Mouse (Mus musculus) MEL (cell line): ENCODE measurements around the gene Olfr1279. TPM values are rescaled to one million over a fixed set of nuclear protein-coding genes. Genes with fewer than 3 reads are reported as not detected.

Experiments
- DNase-seq: peaks from one replicate; pipeline ENCODE4 v3.0.0; 2011; ENCODE audit warnings: low read depth, low spot score
- H3K27ac ChIP-seq: 2 replicates; pipeline ENCODE4 v1.5.1; 2012; ENCODE audit warnings: low read depth, mild to moderate bottlenecking, control low read depth, low read length, moderate library complexity; ENCODE audit not compliant: control insufficient read depth
- H3K27me3 ChIP-seq, 2 experiments: fragments of 150-350 bp in 1 of 2; sonication (generic) in 1 of 2; 2 replicates each; pipeline ENCODE4 v1.6.1; 2012; ENCODE audit warnings: low read length in 2 of 2, mild to moderate bottlenecking in 2 of 2, improper control_type of control experiment in 1 of 2, moderate library complexity in 1 of 2; ENCODE audit not compliant: insufficient read depth in 2 of 2, control insufficient read depth in 1 of 2
- H3K36me3 ChIP-seq, 2 experiments: 2 replicates each; pipeline ENCODE4 v1.6.1; 2012 to 2014; ENCODE audit warnings: low read length in 2 of 2, improper control_type of control experiment in 1 of 2, inconsistent platforms in 1 of 2, mild to moderate bottlenecking in 1 of 2; ENCODE audit not compliant: insufficient read depth in 2 of 2, control insufficient read depth in 1 of 2
- H3K4me1 ChIP-seq, 2 experiments: fragments of 150-350 bp in 1 of 2; sonication (generic) in 1 of 2; 2 replicates each; pipeline ENCODE4 v1.6.1; 2012; ENCODE audit warnings: low read length in 2 of 2, improper control_type of control experiment in 1 of 2, mild to moderate bottlenecking in 1 of 2; ENCODE audit not compliant: insufficient read depth in 2 of 2, control insufficient read depth in 1 of 2
- H3K4me3 ChIP-seq, 2 experiments: fragments of 150-350 bp in 1 of 2; sonication (generic) in 1 of 2; 2 replicates each; pipeline ENCODE4 v1.5.1; 2012; ENCODE audit warnings: low read depth in 2 of 2, low read length in 2 of 2, mild to moderate bottlenecking in 2 of 2, moderate library complexity in 2 of 2, control low read depth in 1 of 2, improper control_type of control experiment in 1 of 2; ENCODE audit not compliant: control insufficient read depth in 1 of 2, insufficient read depth in 1 of 2
- H3K79me2 ChIP-seq: 2 replicates; pipeline ENCODE4 v1.6.1; 2012; ENCODE audit warnings: mild to moderate bottlenecking, low read length, moderate library complexity; ENCODE audit not compliant: control insufficient read depth, poor library complexity, insufficient read depth
- H3K9ac ChIP-seq: 2 replicates; pipeline ENCODE4 v1.6.1; 2012; ENCODE audit warnings: low read depth, mild to moderate bottlenecking, control low read depth, low read length, moderate library complexity; ENCODE audit not compliant: control insufficient read depth, poor library complexity, severe bottlenecking
- H3K9me3 ChIP-seq: fragments of 150-350 bp; sonication (generic); replicated peaks from 2 replicates; pipeline ENCODE4 v1.6.1; 2012; ENCODE audit warnings: mild to moderate bottlenecking, low read length, improper control_type of control experiment, moderate library complexity; ENCODE audit not compliant: insufficient read depth
- BHLHE40 ChIP-seq: IDR thresholded peaks from 2 replicates; pipeline ENCODE4 v1.6.1; 2012; ENCODE audit warnings: low read depth, mild to moderate bottlenecking, inconsistent platforms, low read length, improper control_type of control experiment, borderline replicate concordance
- CHD1 ChIP-seq: IDR thresholded peaks from 2 replicates; pipeline ENCODE4 v1.6.1; 2012; ENCODE audit warnings: low read depth, mild to moderate bottlenecking, inconsistent platforms, low read length, improper control_type of control experiment
- CHD2 ChIP-seq: IDR thresholded peaks from 2 replicates; pipeline ENCODE4 v1.6.1; 2011; ENCODE audit warnings: low read length, improper control_type of control experiment
- E2F4 ChIP-seq: IDR thresholded peaks from 2 replicates; pipeline ENCODE4 v1.6.1; 2011; ENCODE audit warnings: low read depth, low read length, improper control_type of control experiment, borderline replicate concordance
- EP300 ChIP-seq, 2 experiments: IDR thresholded peaks; 2 replicates each; pipeline ENCODE4 v1.6.1; 2011; ENCODE audit warnings: improper control_type of control experiment in 2 of 2, low read length in 2 of 2, low read depth in 1 of 2, mild to moderate bottlenecking in 1 of 2
- KAT2A ChIP-seq: conservative IDR thresholded peaks from 2 replicates; pipeline ENCODE4 v1.6.1; 2012; ENCODE audit warnings: low read depth, low read length, improper control_type of control experiment, inconsistent platforms
- MAFK ChIP-seq: IDR thresholded peaks from 2 replicates; pipeline ENCODE4 v1.6.1; 2011; ENCODE audit warnings: low read depth, mild to moderate bottlenecking, low read length, improper control_type of control experiment, borderline replicate concordance
- MYC ChIP-seq: IDR thresholded peaks from 2 replicates; pipeline ENCODE4 v1.6.1; 2011; ENCODE audit warnings: low read depth, mild to moderate bottlenecking, low read length, improper control_type of control experiment, moderate library complexity
- NRF1 ChIP-seq: IDR thresholded peaks from 2 replicates; pipeline ENCODE4 v1.6.1; 2014; ENCODE audit warnings: low read depth, mild to moderate bottlenecking, inconsistent platforms, low read length, improper control_type of control experiment, moderate library complexity; ENCODE audit not compliant: poor library complexity, insufficient read depth, severe bottlenecking
- POLR2A ChIP-seq, 2 experiments: IDR thresholded peaks; 2 replicates each; pipeline ENCODE4 v1.6.1; 2011 to 2012; ENCODE audit warnings: low read length in 2 of 2, mild to moderate bottlenecking in 2 of 2, control low read depth in 1 of 2, improper control_type of control experiment in 1 of 2, low read depth in 1 of 2, moderate library complexity in 1 of 2; ENCODE audit not compliant: control insufficient read depth in 1 of 2, insufficient read depth in 1 of 2, poor library complexity in 1 of 2
- POLR2AphosphoS2 ChIP-seq: IDR thresholded peaks from 2 replicates; pipeline ENCODE4 v1.6.1; 2011; ENCODE audit warnings: low read length, improper control_type of control experiment
- POLR2AphosphoS5 ChIP-seq: IDR thresholded peaks from 2 replicates; pipeline ENCODE4 v1.6.1; 2012; ENCODE audit warnings: low read depth, borderline replicate concordance, mild to moderate bottlenecking, inconsistent platforms, low read length, moderate library complexity, mixed read lengths
- ZC3H11A ChIP-seq: IDR thresholded peaks from 2 replicates; pipeline ENCODE4 v1.6.1; 2012; ENCODE audit warnings: low read depth, mild to moderate bottlenecking, inconsistent platforms, low read length, improper control_type of control experiment
- polyA plus RNA-seq, 2 experiments: library from polyadenylated mRNA; stranded (reverse) in 1 of 2; unstranded in 1 of 2; fragments of >175 nt in 1 of 2; fragments of >200 nt in 1 of 2; gene quantifications; 2 replicates each; pipeline versions ENCODE4 v1.2.1 to v1.2.4; 2012; ENCODE audit warnings: low replicate concordance in 2 of 2, low read depth in 1 of 2; ENCODE audit not compliant: insufficient read length in 2 of 2, insufficient read depth in 1 of 2, missing spikeins in 1 of 2
- total RNA-seq: library from RNA; depleted of rRNA; stranded (reverse); fragments of 300-350 nt; gene quantifications from 2 replicates; pipeline ENCODE4 v1.2.3, GENCODE M21; 2012; rRNA removed

The Olfr1279 gene
- total and polyA plus RNA-seq, 3 experiments, result not detected

DNA sequence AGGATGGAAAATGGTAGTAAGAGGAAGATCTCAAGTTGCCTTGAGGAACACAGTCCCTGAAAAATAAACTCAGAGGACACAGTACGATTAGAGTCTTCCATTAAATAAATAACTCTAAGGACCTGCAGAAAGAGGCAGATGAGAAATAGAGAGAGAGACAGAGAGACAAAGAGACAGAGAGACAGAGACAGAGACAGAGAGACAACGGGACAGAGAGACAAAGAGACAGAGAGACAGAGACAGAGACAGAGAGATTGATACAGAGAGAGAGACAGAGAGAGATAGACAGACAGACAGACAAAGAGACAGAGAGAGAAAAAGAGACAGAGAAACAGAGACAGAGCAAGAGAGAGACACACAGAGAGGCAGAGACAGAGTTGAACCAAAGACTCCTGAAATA is 35.5 kb downstream of the Olfr1279 start, which contains the start of gene Olfr1282:
TSS of gene Olfr1282 (minus strand) at position 101 of the 400 bp plus-strand sequence.
- Histone ChIP-seq H3K36me3 (no peaks in the 10 kb centered on the region), H3K4me1 (no peaks in the 10 kb centered on the region), H3K27ac (no peak within 1 kb of the TSS), H3K27me3 (no peaks in the 10 kb centered on the region), H3K9ac (no peak within 1 kb of the TSS), H3K9me3 (no peaks in the 10 kb centered on the region), H3K79me2 (no peaks in the 10 kb centered on the region), H3K4me3 (no peak within 1 kb of the TSS)
- no peak for TF ChIP-seq E2F4
- no peak for TF ChIP-seq CHD1
- no peak for TF ChIP-seq BHLHE40
- TF ChIP-seq MYC, result no peak
- no peak for TF ChIP-seq ZC3H11A
- no peak for TF ChIP-seq POLR2AphosphoS5
- no peak for TF ChIP-seq KAT2A
- no peak for TF ChIP-seq POLR2AphosphoS2
- TF ChIP-seq CHD2, result no peak
- no peak for TF ChIP-seq MAFK
- TF ChIP-seq NRF1, result no peak
- no peak for TF ChIP-seq POLR2A (IDR thresholded peaks at IDR 0.05; ENCODE audit: control insufficient read depth in 1 of 2, insufficient read depth in 1 of 2, low read depth in 1 of 2, low read length in 2 of 2, poor library complexity in 1 of 2)
- TF ChIP-seq EP300 (IDR thresholded peaks at IDR 0.05; ENCODE audit: low read depth in 1 of 2, low read length in 2 of 2), result no peak
- DNase-seq, result no peak

Other genes starting within 250 kb of the Olfr1279 start
- gene Gm13941, start 194.7 kb upstream of the Olfr1279 start, total RNA-seq, result not detected in 2 replicates
- not detected for gene Gm13941, start 194.7 kb upstream of the Olfr1279 start, polyA plus RNA-seq
- gene Gm15130, start 147.7 kb upstream of the Olfr1279 start, total RNA-seq, result not detected in 2 replicates
- not detected for gene Gm15130, start 147.7 kb upstream of the Olfr1279 start, polyA plus RNA-seq
- not detected in 2 replicates for gene 4930430A15Rik, start 71.0 kb upstream of the Olfr1279 start, total RNA-seq
- gene 4930430A15Rik, start 71.0 kb upstream of the Olfr1279 start, polyA plus RNA-seq, result not detected
- not detected in 2 replicates for gene Olfr1275, start 65.3 kb upstream of the Olfr1279 start, total RNA-seq
- not detected for gene Olfr1275, start 65.3 kb upstream of the Olfr1279 start, polyA plus RNA-seq
- gene Olfr1276, start 46.1 kb upstream of the Olfr1279 start, total RNA-seq, result not detected in 2 replicates
- not detected for gene Olfr1276, start 46.1 kb upstream of the Olfr1279 start, polyA plus RNA-seq
- not detected in 2 replicates for gene Olfr1277, start 26.5 kb upstream of the Olfr1279 start, total RNA-seq
- gene Olfr1277, start 26.5 kb upstream of the Olfr1279 start, polyA plus RNA-seq, result not detected
- gene Olfr1278, start 10.5 kb upstream of the Olfr1279 start, total RNA-seq, result not detected in 2 replicates
- not detected for gene Olfr1278, start 10.5 kb upstream of the Olfr1279 start, polyA plus RNA-seq
- not detected in 2 replicates for gene Olfr1280, start 13.4 kb downstream of the Olfr1279 start, total RNA-seq
- gene Olfr1280, start 13.4 kb downstream of the Olfr1279 start, polyA plus RNA-seq, result not detected
- gene Olfr1281, start 25.9 kb downstream of the Olfr1279 start, total RNA-seq, result not detected in 2 replicates
- not detected for gene Olfr1281, start 25.9 kb downstream of the Olfr1279 start, polyA plus RNA-seq
- not detected in 2 replicates for gene Olfr1282, start 35.4 kb downstream of the Olfr1279 start, total RNA-seq
- not detected for gene Olfr1282, start 35.4 kb downstream of the Olfr1279 start, polyA plus RNA-seq
- not detected in 2 replicates for gene Olfr1283, start 66.2 kb downstream of the Olfr1279 start, total RNA-seq
- not detected for gene Olfr1283, start 66.2 kb downstream of the Olfr1279 start, polyA plus RNA-seq
- gene Olfr1284, start 74.9 kb downstream of the Olfr1279 start, total RNA-seq, result not detected in 2 replicates
- gene Olfr1284, start 74.9 kb downstream of the Olfr1279 start, polyA plus RNA-seq, result not detected
- not detected in 2 replicates for gene Olfr1286, start 122.5 kb downstream of the Olfr1279 start, total RNA-seq
- gene Olfr1286, start 122.5 kb downstream of the Olfr1279 start, polyA plus RNA-seq, result not detected
- not detected in 2 replicates for gene Olfr1287, start 148.5 kb downstream of the Olfr1279 start, total RNA-seq
- not detected for gene Olfr1287, start 148.5 kb downstream of the Olfr1279 start, polyA plus RNA-seq
- not detected in 2 replicates for gene Olfr1288, start 173.5 kb downstream of the Olfr1279 start, total RNA-seq
- not detected for gene Olfr1288, start 173.5 kb downstream of the Olfr1279 start, polyA plus RNA-seq
- gene Olfr1289, start 180.2 kb downstream of the Olfr1279 start, total RNA-seq, result not detected in 2 replicates
- gene Olfr1289, start 180.2 kb downstream of the Olfr1279 start, polyA plus RNA-seq, result not detected
- gene Olfr1290, start 193.2 kb downstream of the Olfr1279 start, total RNA-seq, result not detected in 2 replicates
- gene Olfr1290, start 193.2 kb downstream of the Olfr1279 start, polyA plus RNA-seq, result not detected
- not detected in 2 replicates for gene Olfr1291-ps1, start 196.5 kb downstream of the Olfr1279 start, total RNA-seq
- gene Olfr1291-ps1, start 196.5 kb downstream of the Olfr1279 start, polyA plus RNA-seq, result not detected
- not detected in 2 replicates for gene Olfr1293-ps, start 224.6 kb downstream of the Olfr1279 start, total RNA-seq
- not detected for gene Olfr1293-ps, start 224.6 kb downstream of the Olfr1279 start, polyA plus RNA-seq
- gene Olfr1294, start 239.7 kb downstream of the Olfr1279 start, total RNA-seq, result not detected in 2 replicates
- gene Olfr1294, start 239.7 kb downstream of the Olfr1279 start, polyA plus RNA-seq, result not detected